Mouse (Mus musculus): ENCODE results near the gene Fbxl16. TPM values are rescaled to one million over a fixed set of nuclear protein-coding genes. Genes with fewer than 3 reads are reported as not detected.

Gene Fbxl16
- polyA plus RNA-seq, 1 experiment from 2014 or later, result 52.4 TPM

DNA sequence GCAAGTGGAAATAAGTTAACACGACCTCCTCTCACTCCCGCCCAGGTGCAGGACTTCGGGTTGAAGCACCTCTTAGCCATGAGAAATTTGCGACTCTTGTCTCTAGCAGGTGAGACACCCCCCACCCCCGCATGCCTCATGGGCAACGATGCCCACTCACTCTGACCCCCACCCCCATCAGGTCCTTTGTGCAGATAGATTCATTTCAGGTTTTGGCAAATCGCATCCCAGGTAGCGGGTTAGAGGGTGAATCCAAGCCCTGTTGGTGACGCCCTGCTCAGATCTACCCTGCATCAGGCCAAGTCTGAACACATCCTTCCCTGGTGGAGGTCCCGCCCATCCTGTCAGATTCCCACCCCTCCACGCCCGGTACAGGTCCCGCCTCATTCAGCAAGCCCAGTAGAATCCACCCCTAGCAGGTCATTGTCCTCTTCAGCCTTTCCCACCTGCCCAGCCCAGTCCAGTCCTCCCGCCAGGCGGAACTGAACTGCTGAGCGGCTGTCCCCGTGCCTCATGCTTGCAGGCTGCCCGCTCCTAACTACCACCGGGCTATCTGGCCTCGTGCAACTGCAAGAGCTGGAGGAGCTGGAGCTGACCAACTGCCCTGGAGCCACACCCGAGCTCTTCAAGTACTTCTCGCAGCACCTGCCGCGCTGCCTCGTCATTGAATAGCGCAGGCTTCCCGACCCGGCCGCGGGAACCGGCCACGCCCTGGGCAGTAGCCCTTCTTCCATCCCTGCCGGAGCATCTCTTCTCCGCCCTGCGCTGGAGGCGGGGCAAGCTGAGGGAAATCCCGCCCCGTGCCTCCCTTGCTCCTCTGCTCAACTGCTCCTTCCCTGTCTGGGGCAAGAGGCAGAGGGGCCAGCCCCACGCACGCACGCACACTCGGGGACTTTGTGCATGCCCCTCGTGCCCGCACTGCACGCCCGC is 10.2 kb downstream of the Fbxl16 start:
- H3K36me3 ChIP-seq (ENCODE audit: control insufficient read depth, insufficient read depth, low read length), result peaks cover 27% of the 10 kb centered on the region
- H3K4me1 ChIP-seq (ENCODE audit: control insufficient read depth, insufficient read depth, low read length), result peaks cover 5% of the 10 kb centered on the region
- H3K4me3 ChIP-seq (ENCODE audit: low read depth, low read length), result no peak overlapping the region
- peak overlapping the region; percentile 20; the same call in 1 of the 2 replicates for H3K9ac ChIP-seq (ENCODE audit: low read depth, low read length)
- H3K9me3 ChIP-seq (replicated peaks; ENCODE audit: control insufficient read depth, low read length, poor library complexity, severe bottlenecking), result no peaks in the 10 kb centered on the region
- H3K27ac ChIP-seq (ENCODE audit: low read length), result no peak overlapping the region
- WGBS, result 12% methylated on average over 46 of the region's 46 CpGs
- no peak overlapping the region for H3K4me2 ChIP-seq (ENCODE audit: low read length)
- peaks cover 11% of the 10 kb centered on the region for H3K27me3 ChIP-seq (ENCODE audit: control insufficient read depth, insufficient read depth, low read depth, low read length)
- ATAC-seq, result no peak

DNA sequence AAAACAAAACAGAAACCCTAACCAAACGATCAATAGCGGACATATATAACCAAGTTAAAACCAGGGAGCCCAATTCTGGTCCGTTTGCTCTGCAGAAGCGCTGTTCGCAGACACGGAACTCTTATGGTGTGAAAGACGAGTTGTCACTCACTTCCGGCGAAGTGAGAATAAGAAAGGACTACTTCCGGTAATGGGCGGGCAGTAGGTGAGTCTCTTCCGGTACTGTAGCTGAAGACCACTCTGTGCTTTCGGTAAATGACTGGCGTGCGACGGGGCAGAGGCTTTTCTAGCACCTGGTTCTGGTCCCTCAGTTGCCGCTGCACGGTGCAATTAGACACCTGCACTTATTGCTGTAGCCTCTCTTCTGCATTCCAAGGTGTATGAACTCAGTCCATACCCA is 14.6 kb downstream of the Fbxl16 start, which contains the start of gene Wdr24:
Wdr24 (plus strand) TSS at position 176 of the 400 bp plus-strand sequence.
- peak within 1 kb of the TSS; percentile 58 for H3K4me3 ChIP-seq (ENCODE audit: low read depth, low read length)
- WGBS, result under 1% methylated on average over 18 of the region's 18 CpGs
- H3K9me3 ChIP-seq (replicated peaks; ENCODE audit: control insufficient read depth, low read length, poor library complexity, severe bottlenecking), result no peaks in the 10 kb centered on the region
- peak within 1 kb of the TSS; percentile 83 for H3K27ac ChIP-seq (ENCODE audit: low read length)
- H3K4me2 ChIP-seq (ENCODE audit: low read length), result peak within 1 kb of the TSS; percentile 87
- H3K27me3 ChIP-seq (ENCODE audit: control insufficient read depth, insufficient read depth, low read depth, low read length), result peaks cover 4% of the 10 kb centered on the region
- peaks cover 20% of the 10 kb centered on the region for H3K36me3 ChIP-seq (ENCODE audit: control insufficient read depth, insufficient read depth, low read length)
- H3K4me1 ChIP-seq (ENCODE audit: control insufficient read depth, insufficient read depth, low read length), result peaks cover 29% of the 10 kb centered on the region
- ATAC-seq, result peak; percentile 73
- peak within 1 kb of the TSS; percentile 77 for H3K9ac ChIP-seq (ENCODE audit: low read depth, low read length)

DNA sequence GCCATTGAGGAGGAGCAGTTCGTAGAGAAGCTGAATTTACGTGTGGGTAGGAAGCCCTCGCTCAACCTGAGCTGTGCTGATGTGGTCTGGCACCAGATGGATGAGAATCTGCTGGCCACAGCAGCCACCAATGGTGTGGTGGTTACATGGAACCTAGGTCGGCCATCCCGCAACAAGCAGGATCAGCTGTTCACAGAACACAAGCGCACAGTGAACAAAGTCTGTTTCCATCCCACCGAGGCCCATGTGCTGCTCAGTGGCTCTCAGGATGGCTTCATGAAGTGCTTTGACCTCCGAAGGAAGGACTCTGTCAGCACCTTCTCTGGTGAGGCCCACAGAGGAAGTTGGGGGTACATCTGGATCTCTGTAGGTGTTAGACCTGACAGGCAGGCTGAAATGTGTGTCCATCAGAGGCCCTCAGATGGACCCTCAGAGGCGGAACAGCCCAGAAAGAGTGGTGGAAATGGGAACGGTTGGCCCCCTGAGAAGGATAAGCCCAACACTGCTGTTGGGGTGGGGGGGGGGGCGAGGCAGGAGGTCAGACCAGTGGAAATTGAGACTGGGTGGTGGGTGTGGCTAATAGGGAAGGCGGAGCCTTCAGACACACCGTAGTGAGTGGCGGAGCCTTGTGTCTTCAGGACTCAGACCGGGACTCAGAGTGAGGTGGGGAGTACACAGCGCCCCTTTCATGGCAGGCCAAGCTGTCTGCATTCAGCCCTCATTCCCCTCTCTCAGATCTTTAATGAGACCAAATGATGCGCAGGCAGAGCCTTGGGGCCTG is 15.7 kb downstream of the Fbxl16 start:
- Histone ChIP-seq H3K27me3 (ENCODE audit: control insufficient read depth, insufficient read depth, low read depth, low read length) (no peaks in the 10 kb centered on the region), H3K4me3 (ENCODE audit: low read depth, low read length) (peak overlapping the region; percentile 58), H3K4me2 (ENCODE audit: low read length) (peak overlapping the region; percentile 87), H3K27ac (ENCODE audit: low read length) (no peak overlapping the region), H3K4me1 (ENCODE audit: control insufficient read depth, insufficient read depth, low read length) (peaks cover 31% of the 10 kb centered on the region), H3K36me3 (ENCODE audit: control insufficient read depth, insufficient read depth, low read length) (peaks cover 14% of the 10 kb centered on the region), H3K9ac (ENCODE audit: low read depth, low read length) (peak overlapping the region; percentile 77), H3K9me3 (replicated peaks; ENCODE audit: control insufficient read depth, low read length, poor library complexity, severe bottlenecking) (no peaks in the 10 kb centered on the region)
- 76% methylated on average over 17 of the region's 17 CpGs for WGBS
- ATAC-seq, result no peak

DNA sequence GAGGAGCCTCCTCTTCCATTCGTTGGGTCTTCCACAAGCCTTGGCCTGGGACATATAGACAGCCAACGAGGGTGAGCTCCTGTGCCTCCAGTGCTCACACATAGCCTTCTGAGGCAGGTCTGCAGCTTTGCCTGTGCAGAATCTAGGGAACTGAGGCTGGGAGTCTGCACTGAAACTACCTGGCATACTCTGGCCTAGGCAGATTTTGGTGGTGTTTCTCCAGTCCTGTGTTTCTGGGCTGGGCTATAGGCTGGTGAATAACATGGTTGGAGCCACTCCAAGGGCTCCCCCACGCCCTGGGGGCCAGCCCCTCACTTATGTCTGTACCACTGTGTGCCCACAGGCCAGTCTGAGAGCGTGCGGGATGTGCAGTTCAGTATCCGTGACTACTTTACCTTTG is 16.4 kb downstream of the Fbxl16 start:
- Histone ChIP-seq H3K9me3 (replicated peaks; ENCODE audit: control insufficient read depth, low read length, poor library complexity, severe bottlenecking) (no peaks in the 10 kb centered on the region), H3K27me3 (ENCODE audit: control insufficient read depth, insufficient read depth, low read depth, low read length) (no peaks in the 10 kb centered on the region), H3K9ac (ENCODE audit: low read depth, low read length) (no peak overlapping the region), H3K27ac (ENCODE audit: low read length) (no peak overlapping the region), H3K4me2 (ENCODE audit: low read length) (no peak overlapping the region; the same call in 1 of the 2 replicates), H3K4me3 (ENCODE audit: low read depth, low read length) (no peak overlapping the region), H3K4me1 (ENCODE audit: control insufficient read depth, insufficient read depth, low read length) (peaks cover 38% of the 10 kb centered on the region), H3K36me3 (ENCODE audit: control insufficient read depth, insufficient read depth, low read length) (peaks cover 12% of the 10 kb centered on the region)
- 89% methylated on average over 6 of the region's 6 CpGs for WGBS
- no peak for ATAC-seq

DNA sequence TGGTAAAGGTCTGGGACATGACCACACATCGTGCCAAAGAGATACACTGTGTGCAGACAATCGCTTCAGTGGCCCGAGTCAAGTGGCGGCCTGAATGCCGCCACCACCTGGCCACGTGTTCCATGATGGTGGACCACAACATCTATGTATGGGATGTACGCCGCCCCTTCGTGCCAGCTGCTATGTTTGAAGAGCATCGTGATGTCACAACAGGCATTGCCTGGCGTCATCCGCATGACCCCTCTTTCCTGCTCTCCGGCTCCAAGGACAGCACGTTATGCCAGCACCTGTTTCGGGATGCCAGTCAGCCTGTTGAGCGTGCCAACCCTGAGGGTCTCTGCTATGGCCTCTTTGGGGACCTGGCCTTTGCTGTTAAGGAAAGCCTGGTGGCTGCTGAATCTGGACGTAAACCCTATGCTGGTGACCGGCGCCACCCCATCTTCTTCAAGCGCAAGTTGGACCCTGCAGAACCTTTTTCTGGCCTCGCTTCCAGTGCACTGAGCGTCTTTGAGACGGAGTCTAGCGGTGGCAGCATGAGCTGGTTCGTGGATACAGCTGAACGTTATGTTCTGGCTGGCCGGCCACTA is 17.2 kb downstream of the Fbxl16 start:
- H3K9me3 ChIP-seq (replicated peaks; ENCODE audit: control insufficient read depth, low read length, poor library complexity, severe bottlenecking), result no peaks in the 10 kb centered on the region
- no peak overlapping the region for H3K4me3 ChIP-seq (ENCODE audit: low read depth, low read length)
- no peak overlapping the region for H3K9ac ChIP-seq (ENCODE audit: low read depth, low read length)
- H3K36me3 ChIP-seq (ENCODE audit: control insufficient read depth, insufficient read depth, low read length), result peaks cover 19% of the 10 kb centered on the region
- peaks cover 44% of the 10 kb centered on the region for H3K4me1 ChIP-seq (ENCODE audit: control insufficient read depth, insufficient read depth, low read length)
- no peaks in the 10 kb centered on the region for H3K27me3 ChIP-seq (ENCODE audit: control insufficient read depth, insufficient read depth, low read depth, low read length)
- H3K4me2 ChIP-seq (ENCODE audit: low read length), result no peak overlapping the region
- no peak for ATAC-seq
- no peak overlapping the region for H3K27ac ChIP-seq (ENCODE audit: low read length)
- WGBS, result 96% methylated on average over 27 of the region's 27 CpGs

DNA sequence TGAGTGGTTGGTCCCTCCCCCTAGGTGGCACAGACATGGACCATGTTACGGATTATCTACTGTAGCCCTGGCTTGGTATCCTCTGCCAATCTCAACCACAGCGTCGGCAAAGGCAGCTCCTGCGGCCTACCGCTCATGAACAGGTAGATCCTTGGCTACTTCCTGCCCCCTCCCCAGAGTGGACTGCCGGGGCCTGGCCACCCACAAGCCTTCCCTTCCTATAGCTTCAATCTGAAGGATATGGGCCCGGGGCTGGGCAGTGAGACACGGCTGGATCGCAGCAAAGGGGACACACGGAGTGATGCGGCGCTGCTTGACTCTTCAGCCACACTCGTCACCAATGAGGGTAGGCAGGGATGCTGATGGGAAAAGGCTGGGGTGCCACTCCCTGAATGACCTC is 18.1 kb downstream of the Fbxl16 start:
- Histone ChIP-seq H3K27me3 (ENCODE audit: control insufficient read depth, insufficient read depth, low read depth, low read length) (no peaks in the 10 kb centered on the region), H3K36me3 (ENCODE audit: control insufficient read depth, insufficient read depth, low read length) (peaks cover 25% of the 10 kb centered on the region), H3K9me3 (replicated peaks; ENCODE audit: control insufficient read depth, low read length, poor library complexity, severe bottlenecking) (no peaks in the 10 kb centered on the region), H3K9ac (ENCODE audit: low read depth, low read length) (no peak overlapping the region), H3K4me3 (ENCODE audit: low read depth, low read length) (no peak overlapping the region), H3K27ac (ENCODE audit: low read length) (no peak overlapping the region), H3K4me2 (ENCODE audit: low read length) (no peak overlapping the region), H3K4me1 (ENCODE audit: control insufficient read depth, insufficient read depth, low read length) (peaks cover 54% of the 10 kb centered on the region)
- no peak for ATAC-seq
- WGBS, result 95% methylated on average over 13 of the region's 13 CpGs

DNA sequence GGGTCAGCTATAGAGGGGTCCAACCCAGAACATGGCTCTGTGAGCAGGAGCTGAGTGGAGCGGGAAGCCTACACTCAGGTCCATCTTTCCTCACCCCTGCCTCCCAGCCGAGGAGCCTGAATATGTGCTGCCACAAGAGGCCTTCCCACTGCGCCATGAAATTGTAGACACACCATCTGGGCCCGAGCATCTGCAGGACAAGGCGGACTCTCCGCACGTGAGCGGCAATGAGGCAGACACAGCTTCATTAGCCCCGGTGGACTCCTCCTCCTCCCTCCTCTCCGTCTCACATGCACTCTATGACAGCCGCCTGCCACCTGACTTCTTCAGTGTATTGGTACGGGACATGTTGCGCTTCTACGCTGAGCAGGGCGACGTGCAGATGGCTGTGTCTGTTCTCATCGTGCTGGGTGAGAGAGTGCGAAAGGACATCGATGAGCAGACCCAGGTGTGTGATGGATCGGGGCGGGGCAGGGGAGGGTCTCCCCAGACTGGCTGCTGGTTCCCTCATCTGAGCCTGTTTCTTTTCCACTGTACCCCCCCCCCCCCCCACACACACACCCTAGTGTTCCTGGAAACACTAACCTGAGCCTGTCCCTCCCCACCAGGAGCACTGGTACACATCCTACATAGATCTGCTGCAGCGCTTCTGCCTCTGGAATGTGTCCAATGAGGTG is 18.8 kb downstream of the Fbxl16 start:
- Histone ChIP-seq H3K27ac (ENCODE audit: low read length) (peak overlapping the region; percentile 91; the same call in 1 of the 2 replicates), H3K9me3 (replicated peaks; ENCODE audit: control insufficient read depth, low read length, poor library complexity, severe bottlenecking) (no peaks in the 10 kb centered on the region), H3K27me3 (ENCODE audit: control insufficient read depth, insufficient read depth, low read depth, low read length) (no peaks in the 10 kb centered on the region), H3K36me3 (ENCODE audit: control insufficient read depth, insufficient read depth, low read length) (peaks cover 25% of the 10 kb centered on the region), H3K4me1 (ENCODE audit: control insufficient read depth, insufficient read depth, low read length) (peaks cover 56% of the 10 kb centered on the region), H3K9ac (ENCODE audit: low read depth, low read length) (no peak overlapping the region), H3K4me2 (ENCODE audit: low read length) (peak overlapping the region; percentile 97), H3K4me3 (ENCODE audit: low read depth, low read length) (no peak overlapping the region)
- ATAC-seq, result no peak
- WGBS, result 92% methylated on average over 22 of the region's 22 CpGs

DNA sequence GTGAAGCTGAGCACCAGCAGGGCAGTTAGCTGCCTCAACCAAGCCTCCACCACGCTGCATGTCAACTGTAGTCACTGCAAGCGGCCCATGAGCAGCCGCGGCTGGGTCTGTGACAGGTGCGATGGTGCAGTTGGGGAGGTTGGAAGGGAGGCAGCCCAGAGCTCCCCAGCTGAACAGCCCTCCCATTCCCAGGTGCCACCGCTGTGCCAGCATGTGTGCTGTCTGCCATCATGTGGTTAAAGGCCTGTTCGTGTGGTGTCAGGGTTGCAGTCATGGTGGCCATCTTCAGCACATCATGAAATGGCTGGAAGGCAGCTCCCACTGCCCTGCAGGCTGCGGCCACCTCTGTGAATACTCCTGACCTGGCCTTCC is 19.3 kb downstream of the Fbxl16 start:
- peak overlapping the region; percentile 56 for H3K4me3 ChIP-seq (ENCODE audit: low read depth, low read length)
- peaks cover 25% of the 10 kb centered on the region for H3K36me3 ChIP-seq (ENCODE audit: control insufficient read depth, insufficient read depth, low read length)
- WGBS, result 90% methylated on average over 8 of the region's 8 CpGs
- no peak for ATAC-seq
- no peaks in the 10 kb centered on the region for H3K27me3 ChIP-seq (ENCODE audit: control insufficient read depth, insufficient read depth, low read depth, low read length)
- H3K27ac ChIP-seq (ENCODE audit: low read length), result peak overlapping the region; percentile 91
- no peaks in the 10 kb centered on the region for H3K9me3 ChIP-seq (replicated peaks; ENCODE audit: control insufficient read depth, low read length, poor library complexity, severe bottlenecking)
- peak overlapping the region; percentile 78 for H3K9ac ChIP-seq (ENCODE audit: low read depth, low read length)
- H3K4me1 ChIP-seq (ENCODE audit: control insufficient read depth, insufficient read depth, low read length), result peaks cover 56% of the 10 kb centered on the region
- peak overlapping the region; percentile 97 for H3K4me2 ChIP-seq (ENCODE audit: low read length)
